Mouse (Mus musculus) spleen, postnatal 10 days (tissue): ENCODE data around the gene Zfp385a.
"Not testable (repeated sequence)": the region's sequence is repeated elsewhere in the genome, so short reads cannot be mapped to it uniquely, and the experiment has no call there.

Experiments
- DNase-seq, 2 experiments: peaks; one replicate each; pipeline ENCODE4 v3.0.0; 2021 to 2022; ENCODE audit warnings: low spot score in 2 of 2

Zfp385a gene

DNA sequence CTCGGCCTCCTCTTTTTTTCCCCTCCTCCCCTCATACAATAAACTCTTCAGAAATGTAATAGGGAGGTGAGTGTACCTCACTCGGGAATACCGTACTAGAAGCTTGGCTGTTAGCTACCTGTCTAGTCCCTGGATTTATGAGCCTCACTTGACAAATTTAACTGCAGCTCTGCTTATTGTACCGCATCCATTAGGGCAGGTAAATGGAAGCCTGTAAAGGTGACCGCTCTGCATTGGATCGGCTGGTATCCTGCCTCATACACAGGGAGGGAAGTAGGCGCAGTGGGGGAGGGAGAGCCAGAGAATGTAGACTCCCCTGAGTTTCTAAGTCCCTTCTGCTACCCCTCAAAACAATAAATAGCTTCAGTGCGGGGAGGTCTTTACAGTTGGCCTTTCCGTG, 49.0 kb downstream of the Zfp385a start:
- no peak for DNase-seq

DNA sequence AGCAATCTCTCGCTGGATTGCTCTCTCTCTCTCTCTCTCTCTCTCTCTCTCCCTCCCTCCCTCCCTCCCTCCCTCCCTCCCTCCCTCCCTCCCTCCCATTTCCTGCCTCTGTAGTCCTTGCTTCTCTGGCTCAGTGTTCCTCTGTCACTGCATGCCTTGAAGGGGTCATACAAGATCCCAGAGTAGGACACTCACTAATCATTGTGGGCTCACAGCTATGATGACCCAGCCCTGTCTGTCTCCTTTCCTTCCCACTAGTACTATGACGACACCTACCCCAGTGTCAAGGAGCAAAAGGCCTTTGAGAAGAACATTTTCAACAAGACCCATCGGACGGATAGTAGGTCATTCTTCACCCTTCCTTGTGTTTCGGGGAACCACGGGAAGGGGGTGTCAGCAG, 49.5 kb downstream of the Zfp385a start:
- DNase-seq = no peak

DNA sequence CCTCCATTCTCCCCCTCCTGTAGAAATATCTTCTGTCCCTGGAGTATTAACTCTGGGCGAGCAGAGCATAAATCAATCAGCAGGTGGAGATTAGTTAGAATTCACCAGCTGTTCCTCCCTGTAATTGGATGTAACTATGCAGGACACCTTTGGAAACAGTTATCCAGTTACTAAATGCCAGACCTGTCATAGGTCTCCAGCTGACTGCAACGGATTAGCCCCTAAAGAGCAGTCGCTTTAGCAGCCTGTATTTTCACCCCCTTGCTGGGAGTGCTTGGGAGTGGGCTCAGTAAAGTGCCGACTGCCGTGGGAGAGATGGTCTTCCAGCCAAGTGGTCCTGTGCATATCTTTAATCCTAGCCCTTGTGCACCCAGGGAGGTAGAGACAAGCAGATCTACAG, 50.3 kb downstream of the Zfp385a start:
- DNase-seq = no peak

DNA sequence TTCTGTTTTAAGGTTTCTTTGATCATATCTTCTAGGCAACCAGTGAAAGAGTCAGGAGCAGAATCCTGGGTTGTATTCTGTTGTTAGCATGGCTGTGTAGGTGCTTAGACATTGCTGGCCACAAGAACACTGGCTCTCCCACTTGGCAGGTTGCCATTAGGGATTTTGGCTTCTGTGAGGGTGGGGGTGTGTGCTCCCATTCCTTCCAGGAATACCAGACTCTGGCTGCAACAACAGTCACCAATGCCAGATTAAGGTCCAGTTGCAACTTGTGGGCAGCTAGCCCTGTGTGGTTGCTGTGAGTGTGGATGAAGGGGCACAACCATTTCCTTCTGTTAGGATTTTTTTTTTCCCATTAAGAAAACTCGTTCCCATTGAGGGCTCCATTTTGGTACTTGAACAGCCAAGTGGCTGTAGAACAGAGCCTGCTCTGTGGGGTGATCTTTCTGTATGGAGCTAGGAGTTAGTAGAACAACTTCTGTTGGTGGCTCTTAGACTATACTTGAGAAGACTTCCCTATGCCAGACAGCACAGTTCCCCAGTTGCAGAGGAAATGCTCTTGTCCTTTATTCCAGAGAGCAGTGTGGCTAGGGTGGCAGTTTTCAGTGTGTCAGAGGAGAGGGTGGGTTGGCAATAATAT, 54.0 kb downstream of the Zfp385a start:
- no peak for DNase-seq

DNA sequence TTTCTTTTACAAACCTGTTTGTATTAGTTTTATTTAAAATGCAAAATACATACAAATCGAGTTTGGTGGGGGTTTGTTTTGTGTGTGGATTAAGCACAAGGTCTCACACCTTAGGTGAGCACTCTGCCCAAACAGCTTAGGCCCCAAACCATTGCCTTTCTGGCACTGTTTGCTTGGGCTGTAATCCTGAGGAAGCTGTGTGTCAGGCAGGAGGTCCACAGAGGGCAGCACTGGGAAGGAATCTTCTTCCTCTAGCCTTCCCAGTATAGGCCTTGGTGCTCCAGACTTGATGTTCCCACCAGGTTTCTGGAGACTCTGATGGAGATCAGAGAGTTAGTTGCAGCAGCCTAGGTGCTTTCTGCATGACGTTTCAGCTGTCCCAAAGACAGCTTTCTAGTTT, 55.2 kb downstream of the Zfp385a start:
- no peak for DNase-seq

DNA sequence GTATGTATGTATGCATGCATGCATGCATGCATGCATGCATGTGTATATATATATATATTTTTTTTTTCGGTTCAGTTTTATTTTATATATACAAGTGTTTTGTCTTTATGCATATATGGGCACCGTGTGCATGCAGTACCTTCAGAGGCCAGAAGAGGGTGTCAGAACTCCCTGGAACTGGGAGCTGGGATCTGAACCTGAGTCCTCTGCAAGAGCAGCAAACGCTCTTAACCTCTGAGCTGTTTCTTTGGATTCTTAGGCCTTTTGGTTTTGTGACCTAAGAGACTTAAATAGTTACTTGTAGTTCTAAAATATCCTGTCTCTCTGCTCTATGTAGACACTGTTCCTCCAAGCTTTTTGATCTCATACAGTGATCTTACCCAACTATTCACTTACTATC, 55.8 kb downstream of the Zfp385a start:
- peak in 1 of 2 experiments; percentile 75 for DNase-seq

DNA sequence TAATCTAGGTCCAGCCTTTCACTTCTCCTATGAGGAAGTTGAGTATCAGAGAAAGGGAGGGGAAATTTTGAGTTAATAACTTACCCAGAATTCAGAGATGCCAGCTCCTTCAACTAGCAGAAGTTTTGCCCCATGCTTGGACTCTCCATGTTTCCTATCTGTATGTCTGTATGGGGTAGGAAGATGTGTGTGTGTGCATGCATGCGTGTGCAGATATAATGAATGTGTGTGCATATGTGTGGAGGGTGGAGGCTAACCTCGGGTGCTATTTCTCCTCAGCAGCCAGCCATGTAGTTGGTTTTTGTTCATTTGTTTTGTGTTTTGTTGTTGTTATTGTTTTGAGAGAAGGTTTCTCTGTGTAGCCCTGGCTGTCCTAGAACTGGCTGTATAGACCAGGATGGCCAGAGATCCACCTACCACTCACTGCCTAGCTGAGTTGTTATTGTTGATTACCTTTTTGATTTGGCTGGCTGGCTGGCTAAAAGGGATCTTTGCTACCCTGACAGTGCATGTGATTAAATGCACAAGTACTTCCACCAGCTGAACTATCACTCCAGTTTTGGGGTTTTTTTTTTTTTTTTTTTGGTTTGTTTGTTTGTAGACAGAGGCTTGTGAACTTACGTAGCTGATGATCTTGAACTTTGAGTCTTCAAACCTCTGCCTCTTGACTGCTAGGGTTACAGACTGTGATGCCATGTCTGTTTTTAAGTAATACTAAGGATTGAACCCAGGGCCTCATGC, 58.3 kb downstream of the Zfp385a start:
- no peak for DNase-seq

DNA sequence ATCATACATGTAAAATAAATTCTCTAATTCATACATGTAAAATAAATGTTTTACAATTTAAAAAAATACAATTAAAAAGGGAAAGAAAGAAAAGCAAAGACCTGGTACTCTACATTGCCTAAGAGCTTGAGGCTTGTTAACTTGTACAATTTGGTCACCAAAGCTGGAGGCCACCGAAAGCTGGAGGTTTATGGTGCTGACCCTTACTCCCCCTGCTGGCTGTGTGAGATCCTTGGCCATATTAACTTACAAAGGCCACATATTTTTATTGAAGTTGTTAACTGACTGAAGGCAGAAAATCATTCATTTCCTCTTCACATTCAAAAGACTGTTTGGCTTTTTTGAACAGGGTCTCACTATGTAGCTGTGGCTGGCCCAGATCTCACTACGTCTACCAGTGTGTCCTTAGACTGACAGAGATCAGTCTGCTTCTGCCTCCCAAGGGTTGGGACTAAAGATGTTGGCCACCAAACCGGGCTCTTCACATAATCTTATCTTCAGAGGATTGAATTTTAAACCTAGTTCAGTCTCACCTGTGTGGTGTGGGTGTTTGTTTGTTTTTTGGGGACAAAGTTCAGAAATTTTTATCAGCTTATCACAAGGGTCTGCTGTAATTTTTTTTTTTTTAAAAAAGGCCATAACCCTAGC, 59.0 kb downstream of the Zfp385a start:
- peak in 1 of 2 experiments; percentile 72 for DNase-seq

DNA sequence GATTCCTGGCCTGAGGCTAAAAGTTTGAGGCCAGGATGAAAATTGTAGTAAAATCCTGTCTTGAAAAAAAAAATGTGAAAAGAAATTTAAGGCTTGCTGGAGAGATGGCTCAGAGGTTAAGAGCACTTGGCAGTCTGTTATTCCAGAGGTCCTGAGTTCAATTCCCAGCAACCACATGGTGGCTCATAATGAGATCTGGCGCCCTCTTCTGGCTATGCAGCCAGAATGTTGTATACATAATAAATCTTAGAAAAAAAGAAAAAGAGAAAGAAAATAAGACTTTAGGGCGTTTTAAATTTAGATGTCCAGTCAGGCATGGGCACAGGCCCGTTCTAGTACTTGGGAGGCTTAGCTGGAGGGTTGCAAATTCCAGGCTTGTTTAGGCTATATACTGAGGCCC, 60.1 kb downstream of the Zfp385a start:
- DNase-seq = peak; percentile 68 to 81

DNA sequence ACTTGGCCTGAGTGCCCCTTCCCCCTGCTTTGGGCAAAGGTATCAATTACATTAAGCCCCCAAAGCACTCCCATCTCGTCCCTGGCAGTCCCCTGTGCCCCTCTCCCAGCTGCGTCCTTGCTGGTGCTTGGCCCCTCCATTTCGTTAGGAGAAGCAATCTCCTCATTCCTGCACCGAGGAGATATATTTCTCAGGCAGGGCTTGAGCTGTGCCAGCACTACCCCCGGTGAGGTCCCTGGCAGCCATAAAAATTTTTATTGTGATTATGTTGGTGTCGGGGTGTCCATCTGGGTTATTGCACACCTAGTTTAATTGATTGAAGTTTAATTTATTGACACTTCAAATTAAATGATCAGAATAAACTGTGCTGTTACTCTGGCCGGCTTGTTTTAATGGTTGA, 61.9 kb downstream of the Zfp385a start:
- no peak for DNase-seq

DNA sequence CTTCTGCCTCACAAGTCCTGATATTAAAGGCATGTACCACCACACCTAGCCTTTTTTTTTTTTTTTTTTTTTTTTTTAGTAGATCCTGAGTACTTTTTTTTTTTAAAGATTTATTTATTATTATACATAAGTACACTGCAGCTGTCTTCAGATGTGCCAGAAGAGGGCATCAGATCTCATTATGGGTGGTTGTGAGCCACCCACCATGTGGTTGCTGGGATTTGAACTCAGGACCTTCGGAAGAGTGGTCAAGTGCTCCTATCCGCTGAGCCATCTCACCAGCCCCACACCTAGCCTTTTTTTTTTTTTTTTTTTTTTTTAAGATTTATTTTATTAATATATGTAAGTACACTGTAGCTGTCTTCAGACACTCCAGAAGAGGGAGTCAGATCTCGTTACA, 64.0 kb downstream of the Zfp385a start:
- not testable (repeated sequence) for DNase-seq

DNA sequence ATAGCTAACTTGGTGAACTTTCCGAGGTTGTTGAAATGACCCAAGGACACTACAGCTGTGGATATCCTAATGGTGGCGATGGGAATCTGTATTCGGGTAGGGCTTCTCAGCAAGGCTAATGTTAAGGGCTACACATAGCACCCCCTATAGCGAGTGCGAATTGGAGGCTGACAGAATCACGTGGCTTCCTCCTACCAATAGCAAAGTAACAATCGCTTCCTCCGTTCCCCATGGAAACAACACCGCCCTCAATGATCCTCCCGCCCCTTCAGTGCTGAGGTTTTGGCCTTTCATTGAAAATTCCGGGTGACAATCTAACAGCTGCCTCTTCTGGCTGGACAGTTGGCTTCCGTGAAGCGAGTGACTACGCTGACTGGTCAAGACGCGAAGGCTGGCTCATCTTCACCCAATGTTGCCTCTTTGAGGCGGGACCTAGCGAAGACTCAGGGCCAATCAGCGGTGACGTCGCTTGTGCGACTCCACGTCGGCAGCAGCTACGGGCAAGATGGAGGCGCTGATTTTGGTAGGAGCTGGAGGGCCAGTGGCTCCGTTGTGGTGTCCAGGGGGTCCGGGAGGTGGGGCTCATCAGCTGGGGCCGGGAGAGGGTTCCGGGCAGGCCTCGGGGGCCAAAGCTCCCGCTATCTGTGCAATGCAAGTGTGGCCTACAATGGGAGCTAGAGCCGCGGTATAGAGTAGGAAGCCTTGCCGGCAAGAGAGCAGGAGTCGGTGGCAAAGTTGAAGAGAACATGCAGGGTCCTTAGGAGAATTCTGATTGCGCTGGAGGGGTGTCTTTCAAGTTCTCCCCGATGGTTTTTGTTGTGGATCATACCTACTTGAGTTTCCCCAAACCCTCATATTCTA, 67.2 kb downstream of the Zfp385a start, which contains the start of gene Copz1:
Gene Copz1 (plus strand): TSS at position 296 of the 861 bp plus-strand sequence.
- peak; percentile 88 to 93 for DNase-seq

DNA sequence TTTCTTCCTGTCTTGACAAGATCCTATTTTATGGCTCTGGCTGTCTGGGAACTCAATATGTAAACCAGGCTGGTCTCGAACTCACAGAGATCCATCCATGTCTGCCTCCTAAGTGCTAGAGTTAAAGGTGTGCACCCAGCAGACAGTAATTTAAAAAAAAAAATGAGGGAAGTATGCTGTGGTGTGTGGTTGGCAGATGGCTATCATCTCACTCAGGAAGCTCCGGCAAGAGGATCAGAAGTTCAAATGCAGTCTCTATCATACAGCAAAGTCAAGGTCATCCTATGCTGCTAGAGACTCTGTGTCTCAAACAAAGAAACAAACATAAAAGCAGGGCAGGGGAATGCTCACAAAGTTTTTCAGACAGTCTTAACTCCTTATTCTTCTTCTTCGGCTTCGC, 71.0 kb downstream of the Zfp385a start:
- no peak for DNase-seq

DNA sequence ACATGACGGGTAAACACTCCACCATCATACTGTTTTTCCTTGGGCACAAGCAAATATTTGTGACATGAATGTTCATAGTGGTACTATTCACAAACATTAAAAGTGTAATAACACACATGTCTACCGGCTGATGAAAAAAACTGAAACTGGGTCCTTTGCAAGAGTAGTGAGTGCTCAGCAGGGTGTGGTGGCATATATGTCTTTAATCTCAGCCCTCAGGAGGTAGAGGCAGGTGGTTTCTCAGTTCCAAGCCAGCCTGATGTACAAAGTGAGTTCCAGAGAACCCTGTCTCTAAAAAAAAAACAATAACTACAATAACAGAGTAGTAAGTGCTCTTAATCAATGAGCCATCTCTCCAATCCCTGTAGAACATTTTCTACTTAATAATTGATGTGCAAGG, 75.1 kb downstream of the Zfp385a start:
- no peak for DNase-seq
